Mouse (Mus musculus): ENCODE measurements at regions not wholly inside any gene's neighbourhood (a gene's known extent, or its start where the extent isn't known, plus 50 kb on each side); places are given as distances from the start of the nearest gene placed in this dataset.

DNA sequence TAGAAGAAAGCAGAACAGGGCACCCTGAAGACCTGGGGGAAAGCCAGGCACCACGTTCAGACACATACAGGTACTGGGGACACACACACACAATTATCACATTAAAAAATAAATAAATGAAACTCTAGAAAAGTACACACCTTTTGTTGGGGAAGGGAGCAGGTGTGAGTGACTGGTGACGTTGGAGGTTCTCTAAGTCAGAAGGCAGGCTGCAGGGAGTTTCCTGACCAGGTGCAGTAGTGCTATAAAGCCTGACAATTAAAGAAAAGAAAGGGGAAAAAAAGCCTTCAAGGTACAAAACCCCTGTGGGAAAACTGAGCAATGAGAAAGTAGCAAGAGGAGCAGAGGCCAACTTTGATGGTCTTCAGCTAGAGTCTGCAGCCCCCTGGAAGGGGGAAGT, 145.1 kb upstream of the Nfe2l3 start:
- TF ChIP-seq POLR2A (IDR thresholded peaks at IDR 0.05; ENCODE audit: low read depth, low read length): no peak
- TF ChIP-seq CTCF (IDR thresholded peaks at IDR 0.05; ENCODE audit: extremely low read depth, insufficient read depth, insufficient read length, insufficient replicate concordance): no peak
